Mouse (Mus musculus) neural tube, embryonic 13.5 days (tissue): ENCODE results near the gene Mecom. TPM values are rescaled to one million over a fixed set of nuclear protein-coding genes. Genes with fewer than 3 reads are reported as not detected.

ENCODE experiments used
- ATAC-seq: fragments of 200-750 bp; cut with Nextera tagmentation; 2 replicates; pipeline ENCODE4 v1.8.0; 2017; ENCODE audit warnings: low read depth, mild to moderate bottlenecking, moderate TSS enrichment, moderate library complexity
- H3K27ac ChIP-seq: fragments of 300-500 bp; sonication (generic); replicated peaks from 2 replicates; pipeline ENCODE4 v1.5.1; 2015; ENCODE audit warnings: moderate library complexity, mild to moderate bottlenecking, inconsistent platforms
- H3K27me3 ChIP-seq: fragments of 300-500 bp; sonication (generic); 2 replicates; pipeline ENCODE4 v1.6.1; 2015; ENCODE audit warnings: mild to moderate bottlenecking, inconsistent platforms
- H3K36me3 ChIP-seq: fragments of 300-500 bp; sonication (generic); 2 replicates; pipeline ENCODE4 v1.6.1; 2015; ENCODE audit warnings: mild to moderate bottlenecking, inconsistent platforms
- H3K4me1 ChIP-seq: fragments of 300-500 bp; sonication (generic); replicated peaks from 2 replicates; pipeline ENCODE4 v1.6.1; 2015; ENCODE audit warnings: inconsistent platforms
- H3K4me2 ChIP-seq: fragments of 300-500 bp; sonication (generic); 2 replicates; pipeline ENCODE4 v1.6.1; 2015; ENCODE audit warnings: inconsistent platforms, mild to moderate bottlenecking, moderate library complexity
- H3K4me3 ChIP-seq: fragments of 300-500 bp; sonication (generic); 2 replicates; pipeline ENCODE4 v1.5.1; 2015; ENCODE audit warnings: mild to moderate bottlenecking, inconsistent platforms
- H3K9ac ChIP-seq: fragments of 300-500 bp; sonication (generic); 2 replicates; pipeline ENCODE4 v1.6.1; 2015; ENCODE audit warnings: moderate library complexity, mild to moderate bottlenecking, inconsistent platforms
- H3K9me3 ChIP-seq: fragments of 300-500 bp; sonication (generic); 2 replicates; pipeline ENCODE4 v1.6.1; 2016; ENCODE audit warnings: inconsistent platforms
- WGBS: fragments of 180-500 bp; shearing (Covaris S2); methylation state at CpG from one replicate; pipeline ENCODE4 v1.1.7; 2015; 5-methylcytosine and 5-hydroxymethylcytosine counted together
- polyA plus RNA-seq: library from polyadenylated mRNA; unstranded; fragments of >200 nt; fragmentation: Nextera tagmentation; extraction: Ambion mirVana; gene quantifications from 2 replicates; pipeline ENCODE4 v1.2.1, GENCODE M21; 2015

The Mecom gene
- polyA plus RNA-seq, 1 experiment from 2014 or later, result 8.9 TPM

DNA sequence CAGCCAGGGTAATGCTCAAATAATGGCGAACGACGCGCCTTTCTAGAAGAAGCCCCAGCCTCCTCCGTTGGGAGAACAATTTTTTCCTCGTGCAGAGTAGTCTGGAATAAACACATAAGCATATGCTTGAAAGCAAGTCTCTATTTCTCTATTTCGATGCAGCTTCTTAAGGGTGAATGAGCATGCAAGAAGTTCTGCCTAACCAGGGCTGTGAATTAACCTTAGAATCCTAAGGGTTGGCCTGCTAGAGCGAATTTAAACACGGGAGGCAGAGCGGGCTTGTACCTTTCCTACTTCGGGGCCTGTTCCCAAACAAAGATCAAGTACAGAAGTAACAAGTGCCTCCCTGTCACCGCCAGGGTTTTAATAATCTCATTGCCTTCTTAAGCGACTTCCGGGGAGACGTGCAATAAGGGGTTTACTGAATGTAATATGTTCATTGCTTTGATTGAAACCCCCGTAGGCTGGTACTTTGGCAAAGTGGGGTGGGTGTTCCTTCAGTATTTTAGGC, 42.0 kb downstream of the Mecom start:
- WGBS, result 10% methylated on average over 16 of the region's 16 CpGs
- Histone ChIP-seq H3K4me3 (no peak overlapping the region), H3K4me1 (peaks cover 38% of the 10 kb centered on the region), H3K36me3 (no peaks in the 10 kb centered on the region), H3K4me2 (no peak overlapping the region), H3K9me3 (no peaks in the 10 kb centered on the region), H3K27me3 (peaks cover 72% of the 10 kb centered on the region), H3K9ac (no peak overlapping the region), H3K27ac (no peak overlapping the region)
- ATAC-seq, result no peak

DNA sequence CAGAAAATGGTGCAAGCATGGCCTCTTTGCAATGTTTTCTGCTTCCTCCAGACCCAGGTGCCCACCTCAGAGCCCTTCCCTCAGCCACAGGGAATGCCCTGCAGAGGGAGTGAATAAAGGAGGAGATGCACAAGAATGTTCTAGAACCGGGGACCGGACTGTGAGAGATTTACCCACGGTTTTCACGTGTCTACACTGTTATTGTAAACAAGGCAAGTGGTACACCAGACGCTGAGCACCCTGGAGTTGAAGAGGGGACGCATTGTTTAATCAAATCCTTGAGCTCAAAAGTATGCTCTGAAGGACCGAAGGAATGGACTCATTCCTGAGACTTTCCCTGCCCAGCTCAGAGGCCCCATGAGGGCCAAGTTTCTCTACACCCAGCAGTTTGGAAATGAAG, 43.2 kb downstream of the Mecom start:
- 58% methylated on average over 7 of the region's 7 CpGs for WGBS
- peaks cover 30% of the 10 kb centered on the region for H3K4me1 ChIP-seq
- no peak overlapping the region for H3K9ac ChIP-seq

DNA sequence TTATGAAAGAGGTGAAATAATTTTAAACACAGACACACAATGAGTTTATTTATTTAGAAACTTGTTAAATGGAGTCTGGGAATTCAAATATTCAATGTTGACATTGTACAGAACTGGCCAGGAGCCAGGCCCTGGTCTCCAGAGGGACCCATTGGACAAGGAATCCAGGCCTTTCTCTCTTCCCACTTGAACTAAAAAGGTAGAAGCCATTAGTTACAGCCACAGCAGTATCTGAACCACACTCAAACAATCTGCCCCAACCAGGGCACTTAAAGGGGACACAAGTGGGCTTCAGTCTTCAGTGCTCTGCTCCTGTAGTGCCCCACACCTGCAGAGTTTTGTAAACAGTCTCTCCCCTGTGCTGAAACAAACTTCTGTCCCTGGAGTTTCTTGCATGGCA, 44.0 kb downstream of the Mecom start:
- no peaks in the 10 kb centered on the region for H3K36me3 ChIP-seq
- no peak overlapping the region for H3K4me2 ChIP-seq
- H3K9ac ChIP-seq, result no peak overlapping the region
- H3K4me1 ChIP-seq, result peaks cover 22% of the 10 kb centered on the region
- no peaks in the 10 kb centered on the region for H3K9me3 ChIP-seq
- peaks cover 61% of the 10 kb centered on the region for H3K27me3 ChIP-seq
- no peak for ATAC-seq
- no peak overlapping the region for H3K4me3 ChIP-seq
- no peak overlapping the region for H3K27ac ChIP-seq

More for the DNA sequence above, 43.2 kb downstream of the Mecom start:
- H3K27me3 ChIP-seq, result peaks cover 68% of the 10 kb centered on the region
- H3K4me2 ChIP-seq, result no peak overlapping the region
- no peak overlapping the region for H3K4me3 ChIP-seq
- no peaks in the 10 kb centered on the region for H3K36me3 ChIP-seq
- H3K9me3 ChIP-seq, result no peaks in the 10 kb centered on the region
- no peak for ATAC-seq
- no peak overlapping the region for H3K27ac ChIP-seq

DNA sequence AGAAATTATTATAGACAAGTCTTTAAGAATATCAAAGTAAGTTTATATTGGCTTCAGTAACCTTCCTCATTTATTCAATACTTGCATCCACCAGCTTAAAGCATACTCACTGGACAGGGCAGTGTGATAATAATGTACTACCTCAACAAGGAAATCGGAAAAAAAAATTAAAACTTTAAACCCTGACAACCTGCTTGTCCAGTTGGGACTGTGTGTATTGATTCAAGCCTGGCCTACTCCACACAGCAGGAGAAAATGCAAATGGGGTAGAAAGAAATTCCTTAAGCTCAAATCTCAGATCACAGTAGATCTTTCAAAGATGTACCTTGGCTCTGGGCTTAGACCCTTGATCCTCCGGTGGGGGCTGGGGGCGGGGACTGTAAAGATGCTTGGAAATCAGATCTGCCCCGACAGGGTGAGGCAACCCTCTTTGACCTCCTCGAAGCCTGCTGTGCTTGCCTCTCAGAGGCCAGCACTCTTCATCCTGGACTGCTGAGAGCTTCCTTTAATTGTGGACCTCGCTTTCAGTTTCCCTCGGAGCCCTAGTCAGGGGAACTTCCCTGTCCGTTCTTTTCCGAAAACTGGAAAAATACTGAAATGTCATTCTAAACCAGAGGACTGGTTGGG, 49.5 kb downstream of the Mecom start:
- Histone ChIP-seq H3K4me2 (no peak overlapping the region), H3K9me3 (no peaks in the 10 kb centered on the region), H3K36me3 (no peaks in the 10 kb centered on the region), H3K4me3 (no peak overlapping the region), H3K27me3 (peaks cover 18% of the 10 kb centered on the region), H3K9ac (no peak overlapping the region), H3K4me1 (no peaks in the 10 kb centered on the region), H3K27ac (no peak overlapping the region)
- 29% methylated on average over 9 of the region's 9 CpGs for WGBS
- ATAC-seq, result no peak

DNA sequence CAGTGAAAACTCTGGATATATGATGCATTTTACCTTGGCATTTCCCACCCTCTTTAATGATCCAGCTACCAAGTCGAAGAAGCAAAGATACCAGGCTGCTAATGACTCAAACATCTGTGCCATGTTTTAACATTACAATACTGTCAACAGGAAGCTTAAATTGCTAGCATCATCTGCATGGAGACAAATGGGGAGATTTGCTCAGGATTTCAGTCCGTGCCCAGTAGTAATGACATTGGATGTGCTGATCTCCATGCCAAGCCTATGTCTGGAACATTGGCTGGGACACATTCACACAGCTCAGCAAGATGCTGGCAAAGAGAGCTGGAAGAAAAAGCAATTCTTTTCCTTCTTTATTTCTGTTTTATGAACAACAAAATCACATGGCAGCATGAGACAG, 53.4 kb downstream of the Mecom start:
- H3K27me3 ChIP-seq, result no peaks in the 10 kb centered on the region
- no peak overlapping the region for H3K4me2 ChIP-seq
- no peak overlapping the region for H3K27ac ChIP-seq
- H3K9me3 ChIP-seq, result no peaks in the 10 kb centered on the region
- no peak for ATAC-seq
- no peak overlapping the region for H3K4me3 ChIP-seq
- WGBS, result 84% methylated on average over 2 of the region's 2 CpGs
- no peaks in the 10 kb centered on the region for H3K36me3 ChIP-seq
- H3K4me1 ChIP-seq, result no peaks in the 10 kb centered on the region
- no peak overlapping the region for H3K9ac ChIP-seq

DNA sequence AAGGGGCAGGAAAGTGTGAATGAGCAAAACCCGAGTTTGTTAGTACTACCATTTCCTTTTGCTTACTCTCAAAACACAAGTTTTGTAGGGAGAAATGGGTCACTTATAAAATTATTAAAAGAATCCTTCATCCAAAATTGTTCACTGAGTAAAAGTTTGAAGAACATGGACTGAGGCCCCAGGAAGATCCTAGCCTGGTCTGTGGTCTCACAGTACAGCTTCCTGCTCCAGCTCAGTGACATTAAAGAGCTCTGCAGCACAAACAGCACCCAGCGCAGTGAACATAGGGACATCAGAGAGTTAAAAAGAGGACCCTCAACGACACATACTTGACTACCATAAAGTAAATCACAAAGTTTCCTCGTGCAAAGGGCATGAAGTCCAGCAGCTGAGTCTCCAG, 59.0 kb downstream of the Mecom start:
- Histone ChIP-seq H3K4me1 (no peaks in the 10 kb centered on the region), H3K4me3 (no peak overlapping the region), H3K4me2 (no peak overlapping the region), H3K9ac (no peak overlapping the region), H3K9me3 (no peaks in the 10 kb centered on the region), H3K36me3 (no peaks in the 10 kb centered on the region), H3K27ac (no peak overlapping the region), H3K27me3 (no peaks in the 10 kb centered on the region)
- ATAC-seq, result no peak
- 43% methylated on average over 4 of the region's 4 CpGs for WGBS

DNA sequence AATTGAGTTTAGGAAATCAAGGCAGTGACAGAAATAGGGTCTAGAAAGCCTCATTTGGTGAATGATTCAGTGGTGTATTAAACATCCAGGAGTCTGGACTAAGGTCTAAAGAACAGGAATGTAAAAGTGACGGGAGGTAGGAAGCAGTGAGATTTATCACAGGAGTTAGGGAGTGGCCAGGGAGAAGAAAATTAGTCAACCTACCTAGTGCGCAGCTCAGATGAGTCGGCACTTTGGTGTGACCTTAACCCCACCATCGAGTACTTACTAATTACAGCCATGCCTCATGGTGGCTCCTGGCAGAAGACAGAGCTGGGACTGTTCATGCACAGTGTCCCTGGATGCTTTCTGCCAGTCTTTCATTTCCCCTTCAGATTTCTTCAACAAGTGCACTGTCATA, 61.4 kb downstream of the Mecom start:
- 82% methylated on average over 4 of the region's 4 CpGs for WGBS
- no peaks in the 10 kb centered on the region for H3K27me3 ChIP-seq
- H3K36me3 ChIP-seq, result no peaks in the 10 kb centered on the region
- ATAC-seq, result no peak
- no peak overlapping the region for H3K4me2 ChIP-seq
- H3K9me3 ChIP-seq, result no peaks in the 10 kb centered on the region
- H3K9ac ChIP-seq, result no peak overlapping the region
- no peak overlapping the region for H3K4me3 ChIP-seq
- no peak overlapping the region for H3K27ac ChIP-seq
- H3K4me1 ChIP-seq, result no peaks in the 10 kb centered on the region

DNA sequence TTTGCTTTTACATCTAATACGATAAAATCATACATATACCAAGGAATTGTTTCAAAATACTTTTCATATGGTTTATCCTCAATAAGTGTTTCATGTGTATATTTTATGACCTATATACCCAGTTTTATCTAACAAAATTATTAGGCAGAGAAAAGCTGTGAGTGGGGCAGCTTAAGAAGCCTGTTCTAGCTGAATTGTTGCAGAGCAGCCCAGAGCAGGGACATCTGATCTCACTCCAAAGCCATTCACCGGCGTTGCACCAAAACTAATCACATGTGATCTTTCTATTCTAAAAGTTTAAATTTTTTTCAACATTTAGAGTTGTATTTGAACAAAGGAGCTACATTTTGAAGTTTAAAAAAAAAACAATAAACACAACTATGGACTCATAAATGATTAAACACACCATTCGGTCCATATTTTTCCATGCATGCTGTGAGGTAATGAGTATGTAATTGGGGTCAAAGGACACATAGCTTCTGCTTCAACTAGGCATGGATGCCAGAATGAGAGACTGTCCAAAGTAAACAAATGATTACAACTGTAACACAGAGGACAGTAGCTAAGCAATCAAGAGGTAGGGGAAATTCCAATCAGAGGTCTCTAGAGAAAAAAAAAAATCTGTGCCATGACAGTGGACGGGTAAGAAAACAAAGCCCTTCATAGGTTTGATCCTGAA, 64.7 kb downstream of the Mecom start:
- H3K4me3 ChIP-seq, result no peak overlapping the region
- H3K27ac ChIP-seq, result no peak overlapping the region
- no peak overlapping the region for H3K9ac ChIP-seq
- WGBS, result 42% methylated on average over 5 of the region's 5 CpGs
- no peaks in the 10 kb centered on the region for H3K36me3 ChIP-seq
- no peaks in the 10 kb centered on the region for H3K9me3 ChIP-seq
- H3K27me3 ChIP-seq, result no peaks in the 10 kb centered on the region
- H3K4me2 ChIP-seq, result no peak overlapping the region
- no peak for ATAC-seq
- no peaks in the 10 kb centered on the region for H3K4me1 ChIP-seq

DNA sequence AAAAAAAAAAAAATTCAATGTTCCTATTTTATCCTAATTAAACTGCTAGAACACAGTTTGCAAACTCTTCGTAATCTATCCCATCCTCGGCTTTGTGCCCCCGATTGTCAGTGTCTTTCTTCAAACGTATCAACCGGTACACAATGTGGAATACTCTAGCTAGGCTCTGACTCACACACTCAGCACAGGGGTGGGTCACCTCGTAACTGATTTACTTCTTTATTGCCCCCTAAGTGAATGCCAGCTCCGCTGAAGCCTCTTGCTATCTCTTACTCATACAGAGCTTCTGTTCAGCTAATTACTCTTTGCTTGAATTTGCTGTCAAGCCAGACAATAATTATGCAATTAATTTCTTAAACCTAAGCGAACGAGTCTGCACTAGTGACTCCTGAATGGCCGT, 66.1 kb downstream of the Mecom start:
- 25% methylated on average over 10 of the region's 10 CpGs for WGBS
- ATAC-seq, result no peak
- H3K27ac ChIP-seq, result no peak overlapping the region
- no peak overlapping the region for H3K4me2 ChIP-seq
- H3K36me3 ChIP-seq, result no peaks in the 10 kb centered on the region
- no peaks in the 10 kb centered on the region for H3K27me3 ChIP-seq
- no peaks in the 10 kb centered on the region for H3K4me1 ChIP-seq
- H3K9me3 ChIP-seq, result no peaks in the 10 kb centered on the region
- no peak overlapping the region for H3K4me3 ChIP-seq
- H3K9ac ChIP-seq, result no peak overlapping the region

DNA sequence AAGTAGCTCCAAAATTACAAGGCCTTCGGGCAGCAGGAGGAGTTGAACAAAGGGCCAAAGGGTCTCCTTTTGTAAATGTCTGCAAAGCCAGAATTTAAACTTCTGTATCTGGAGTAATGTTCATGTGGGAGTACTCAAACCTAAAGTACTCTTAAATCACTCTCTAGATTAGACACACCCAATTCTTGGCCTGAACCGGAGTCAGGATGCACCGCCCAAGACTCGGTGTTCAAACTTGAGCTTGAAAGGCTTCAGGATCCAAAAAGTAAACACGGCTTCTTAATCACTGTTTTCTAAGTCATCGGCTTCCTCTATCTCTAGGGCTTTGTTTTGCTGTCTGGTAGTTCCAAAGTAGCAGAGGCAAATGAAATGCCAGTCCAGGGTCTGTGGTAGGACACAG, 67.3 kb downstream of the Mecom start:
- H3K4me1 ChIP-seq, result no peaks in the 10 kb centered on the region
- H3K9me3 ChIP-seq, result no peaks in the 10 kb centered on the region
- no peak overlapping the region for H3K4me2 ChIP-seq
- 74% methylated on average over 6 of the region's 6 CpGs for WGBS
- no peak overlapping the region for H3K9ac ChIP-seq
- H3K4me3 ChIP-seq, result no peak overlapping the region
- no peak for ATAC-seq
- H3K36me3 ChIP-seq, result no peaks in the 10 kb centered on the region
- H3K27ac ChIP-seq, result no peak overlapping the region
- no peaks in the 10 kb centered on the region for H3K27me3 ChIP-seq

DNA sequence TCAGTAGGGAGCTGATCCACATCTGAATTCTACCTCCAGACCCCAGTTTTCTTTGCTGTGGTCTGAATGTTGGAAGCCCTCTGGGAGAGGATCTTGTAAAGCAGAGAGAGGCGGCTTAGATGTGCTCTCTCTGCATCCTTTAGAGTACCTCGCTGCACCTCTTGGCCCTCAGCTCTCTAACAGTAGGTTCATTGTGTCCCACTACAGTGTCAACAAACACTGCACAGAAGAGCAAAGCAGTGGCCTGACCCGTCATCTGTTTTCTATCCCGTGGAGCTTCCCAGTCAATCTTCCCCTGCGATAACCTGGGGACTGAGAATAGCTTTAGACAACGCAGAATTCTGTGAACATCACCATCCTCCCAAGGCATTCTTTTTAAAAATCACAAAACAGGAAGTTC, 69.6 kb downstream of the Mecom start:
- no peak overlapping the region for H3K4me2 ChIP-seq
- no peaks in the 10 kb centered on the region; the same call in 1 of the 2 replicates for H3K27me3 ChIP-seq
- H3K9ac ChIP-seq, result no peak overlapping the region
- no peaks in the 10 kb centered on the region for H3K36me3 ChIP-seq
- H3K4me3 ChIP-seq, result no peak overlapping the region
- no peak overlapping the region for H3K27ac ChIP-seq
- no peak for ATAC-seq
- no peaks in the 10 kb centered on the region for H3K9me3 ChIP-seq
- WGBS, result 58% methylated on average over 6 of the region's 6 CpGs
- H3K4me1 ChIP-seq, result no peaks in the 10 kb centered on the region

DNA sequence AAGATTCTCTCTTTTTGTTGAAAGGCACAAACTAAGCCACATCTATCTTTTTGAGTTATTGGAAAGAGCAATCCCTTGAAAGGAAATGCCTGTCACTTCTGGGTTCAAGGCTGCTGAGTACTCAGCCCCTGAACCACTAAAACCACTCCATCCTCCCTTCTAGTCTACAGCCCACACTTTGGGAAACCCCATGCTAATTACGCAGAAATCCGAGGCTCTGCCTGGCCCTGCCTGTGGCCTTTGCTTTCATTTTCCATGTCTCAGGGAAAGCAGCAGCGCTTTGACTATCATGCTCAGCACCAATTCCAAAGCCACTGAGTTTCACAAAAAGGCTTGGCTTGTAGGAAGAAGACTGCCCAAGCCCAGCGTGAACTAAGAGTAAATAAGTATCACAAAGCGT, 70.8 kb downstream of the Mecom start:
- H3K27ac ChIP-seq, result no peak overlapping the region
- H3K9ac ChIP-seq, result no peak overlapping the region
- H3K4me1 ChIP-seq, result no peaks in the 10 kb centered on the region
- no peak overlapping the region for H3K4me3 ChIP-seq
- no peak overlapping the region for H3K4me2 ChIP-seq
- 59% methylated on average over 5 of the region's 5 CpGs for WGBS
- no peak for ATAC-seq
- H3K27me3 ChIP-seq, result no peaks in the 10 kb centered on the region; the same call in 1 of the 2 replicates
- H3K36me3 ChIP-seq, result no peaks in the 10 kb centered on the region
- H3K9me3 ChIP-seq, result no peaks in the 10 kb centered on the region

DNA sequence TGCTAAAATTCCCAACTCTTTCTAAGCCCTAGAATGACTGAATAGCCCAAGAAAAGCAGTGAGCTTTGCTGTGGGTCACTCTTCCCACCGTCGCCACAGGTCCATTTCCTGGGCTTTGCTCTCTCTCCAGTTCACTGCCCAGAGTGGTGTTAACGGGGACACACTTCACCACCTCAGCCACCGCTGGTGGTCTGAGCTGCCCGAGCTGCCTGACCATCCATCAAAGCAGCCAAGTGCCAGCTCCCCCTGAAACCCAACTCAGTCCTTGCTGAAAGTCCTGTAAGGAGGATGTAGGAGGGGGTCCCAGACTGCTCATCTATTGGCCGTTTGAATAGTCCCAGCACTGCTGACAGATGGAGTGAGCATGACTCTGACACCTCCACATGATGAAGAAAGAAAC, 72.2 kb downstream of the Mecom start:
- Histone ChIP-seq H3K27ac (no peak overlapping the region), H3K4me2 (no peak overlapping the region), H3K4me1 (no peaks in the 10 kb centered on the region), H3K36me3 (no peaks in the 10 kb centered on the region), H3K9me3 (no peaks in the 10 kb centered on the region), H3K4me3 (no peak overlapping the region), H3K9ac (no peak overlapping the region), H3K27me3 (no peaks in the 10 kb centered on the region; the same call in 1 of the 2 replicates)
- WGBS, result 56% methylated on average over 6 of the region's 6 CpGs
- ATAC-seq, result no peak
